Mouse (Mus musculus): Measurements from ENCODE around the gene Crot. TPM values are rescaled to one million over a fixed set of nuclear protein-coding genes. Genes with fewer than 3 reads are reported as not detected.

Gene Crot
- polyA plus RNA-seq (2021; fragmentation: Nextera tagmentation) = 15.5 and 20.1 TPM in 2 replicates
- long read RNA-seq, experiment 1, transcript Crot-201 (18 exons, 2,996 nt) = major isoform, 20 of 40 reads
- long read RNA-seq, experiment 1, partial matches to known transcripts = 17 of 40 reads
- long read RNA-seq, experiment 1, other reads (novel, unspliced or antisense) = 3 of 40 reads
- long read RNA-seq, experiment 2, transcript Crot-201 (18 exons, 2,996 nt) = major isoform, 98 of 123 reads
- long read RNA-seq, experiment 2, partial matches to known transcripts = 11 of 123 reads
- long read RNA-seq, experiment 2, other reads (novel, unspliced or antisense) = 14 of 123 reads

GRCm38 (mm10) chr5:8996686-8997512 is at the start of gene Crot:
Gene Crot, minus strand, starts transcription at chr5:8997324.

Other genes with a start within 250 kb of the Crot start
- 4.1 and 5.3 TPM in 2 replicates for gene Abcb1b, start 199.2 kb downstream of the Crot start, polyA plus RNA-seq (2021; fragmentation: Nextera tagmentation)
- 0.73 and 1.1 TPM in 2 replicates for gene Abcb4, start 103.6 kb downstream of the Crot start, polyA plus RNA-seq (2021; fragmentation: Nextera tagmentation)
- 4.0 and 5.1 TPM in 2 replicates for gene Tmem243, start 103.3 kb upstream of the Crot start, polyA plus RNA-seq (2021; fragmentation: Nextera tagmentation)
- 21.2 and 22.5 TPM in 2 replicates for gene Dmtf1, start 164.5 kb upstream of the Crot start, polyA plus RNA-seq (2021; fragmentation: Nextera tagmentation)